In the genomic region with DNA sequence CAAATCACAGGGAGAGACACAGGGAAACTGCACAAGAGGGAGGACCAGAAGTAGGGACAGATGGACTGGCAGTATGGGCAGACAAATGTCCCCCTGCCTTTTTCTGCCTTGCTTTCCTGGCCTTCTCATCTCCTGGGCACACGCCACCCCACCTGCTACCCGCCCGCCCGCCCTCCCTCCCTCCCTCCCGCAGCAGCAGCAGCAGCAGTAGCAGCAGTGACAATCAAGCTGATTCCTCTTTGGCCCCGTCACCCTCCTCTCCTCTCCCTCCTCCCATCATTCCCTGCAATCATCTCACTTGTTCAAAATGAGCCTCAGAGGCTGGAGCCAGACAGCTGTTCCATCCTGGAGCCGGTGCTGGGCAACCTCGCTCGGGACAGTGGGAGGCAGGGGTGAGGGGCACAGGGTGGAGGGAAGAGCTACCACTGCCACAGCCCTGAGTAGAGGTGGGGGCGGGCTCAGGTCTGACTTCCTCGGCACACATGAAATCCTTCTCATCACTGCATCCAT, we compare ENCODE assay signal across 11 mouse cellular contexts. TPM values are rescaled to one million over a fixed set of nuclear protein-coding genes. Genes with fewer than 3 reads are reported as not detected.
A peak's percentile ranks its signal among the peaks of the same experiment; 100 is the strongest.
DNase-seq lines count a peak whose midpoint lies in the region; ATAC-seq and TF ChIP-seq lines count a peak whose summit lies in the region.
"Had no signal": no experiment of that assay in that cellular context is flagged by ENCODE, and none has a peak within 500 bp of the region (broad histone marks: within the 10 kb centered on the region; RNA-seq: fewer than 3 reads in every experiment).

No protein-coding gene starts in this region.

- H3K27ac ChIP-seq in forebrain, embryonic 13.5 days = peak overlapping the region; percentile 81
- peak overlapping the region; percentile 40 for H3K27ac ChIP-seq in midbrain, embryonic 11.5 days (ENCODE audit: low read depth, low read length)
- H3K27ac ChIP-seq in limb, embryonic 10.5 days = no peak overlapping the region
- H3K27ac ChIP-seq in thymus, adult 2 months (ENCODE audit: control insufficient read depth, insufficient read depth, low read length) = no peak overlapping the region
- H3K27ac ChIP-seq: stomach, embryonic 15.5 days had no signal

- no peak for TF ChIP-seq CTCF in thymus, adult 2 months (IDR thresholded peaks at IDR 0.05; ENCODE audit: borderline replicate concordance, control insufficient read depth, extremely low read depth, insufficient read depth, low read length, poor library complexity)

- 0 out of 2 replicates have a peak, but pooled peaks cover 4% of the 10 kb centered on the region for H3K36me3 ChIP-seq in forebrain, embryonic 13.5 days (ENCODE audit: poor library complexity, severe bottlenecking)
- peaks cover 3% of the 10 kb centered on the region; the same call in 1 of the 2 replicates for H3K36me3 ChIP-seq in midbrain, embryonic 11.5 days (ENCODE audit: control insufficient read depth, insufficient read depth, low read length)
- H3K36me3 ChIP-seq in limb, embryonic 10.5 days = no peaks in the 10 kb centered on the region
- no peaks in the 10 kb centered on the region for H3K36me3 ChIP-seq in thymus, adult 2 months (ENCODE audit: control insufficient read depth, insufficient read depth, low read length)
- H3K36me3 ChIP-seq: stomach, embryonic 15.5 days had no signal

- TF ChIP-seq POLR2A in thymus, adult 2 months (IDR thresholded peaks at IDR 0.05; ENCODE audit: control insufficient read depth, extremely low read depth, insufficient read depth, low read length, poor library complexity) = no peak

- no peak for DNase-seq in frontal cortex, postnatal 36 days (ENCODE audit: low spot score in 2 of 2)
- DNase-seq in Muller cell, postnatal 12 days (ENCODE audit: inconsistent ontology term) = peak; percentile 37
- DNase-seq in midbrain, embryonic 11.5 days (ENCODE audit: low spot score, missing footprints) = peak; percentile 88
- no peak for DNase-seq in limb, embryonic 10.5 days (ENCODE audit: low spot score)
- no peak for DNase-seq in spleen, postnatal 10 days (ENCODE audit: low spot score in 2 of 2)
- DNase-seq in thymus, adult 2 months = no peak
- DNase-seq: B cell, adult 2 months; kidney, adult 18-20 months had no signal

- peak; percentile 47; the same call in 1 of the 2 replicates for ATAC-seq in frontal cortex, adult (ENCODE audit: low TSS enrichment)
- ATAC-seq in forebrain, embryonic 13.5 days = peak; percentile 89
- ATAC-seq in midbrain, embryonic 11.5 days (ENCODE audit: low FRiP score) = peak; percentile 88

- H3K9ac ChIP-seq in forebrain, embryonic 13.5 days = peak overlapping the region; percentile 26; the same call in 1 of the 2 replicates
- no peak overlapping the region for H3K9ac ChIP-seq in midbrain, embryonic 11.5 days (ENCODE audit: low read length)
- H3K9ac ChIP-seq: stomach, embryonic 15.5 days had no signal

- H3K4me1 ChIP-seq in forebrain, embryonic 13.5 days = peaks cover 15% of the 10 kb centered on the region
- H3K4me1 ChIP-seq in midbrain, embryonic 11.5 days (ENCODE audit: control insufficient read depth, insufficient read depth, low read length) = peaks cover 5% of the 10 kb centered on the region; the same call in 1 of the 2 replicates
- no peaks in the 10 kb centered on the region for H3K4me1 ChIP-seq in limb, embryonic 10.5 days
- H3K4me1 ChIP-seq in thymus, adult 2 months (replicated peaks; ENCODE audit: control insufficient read depth, insufficient read depth, low read length) = no peaks in the 10 kb centered on the region
- H3K4me1 ChIP-seq: stomach, embryonic 15.5 days had no signal

- H3K4me2 ChIP-seq in forebrain, embryonic 13.5 days = peak overlapping the region; percentile 33; the same call in 1 of the 2 replicates
- no peak overlapping the region for H3K4me2 ChIP-seq in midbrain, embryonic 11.5 days
- H3K4me2 ChIP-seq: stomach, embryonic 15.5 days had no signal

- no peaks in the 10 kb centered on the region; the same call in 1 of the 2 replicates for H3K9me3 ChIP-seq in forebrain, embryonic 13.5 days (replicated peaks)
- peaks cover 3% of the 10 kb centered on the region; the same call in 1 of the 2 replicates for H3K9me3 ChIP-seq in midbrain, embryonic 11.5 days (ENCODE audit: control insufficient read depth, low read length)
- no peaks in the 10 kb centered on the region for H3K9me3 ChIP-seq in limb, embryonic 10.5 days (replicated peaks)
- H3K9me3 ChIP-seq: stomach, embryonic 15.5 days had no signal

- no peak overlapping the region for H3K4me3 ChIP-seq in forebrain, embryonic 13.5 days
- no peak overlapping the region for H3K4me3 ChIP-seq in midbrain, embryonic 11.5 days (ENCODE audit: low read depth, low read length)
- no peak overlapping the region for H3K4me3 ChIP-seq in limb, embryonic 10.5 days
- H3K4me3 ChIP-seq in thymus, adult 2 months (ENCODE audit: control insufficient read depth, insufficient read depth, low read length) = no peak overlapping the region
- H3K4me3 ChIP-seq: stomach, embryonic 15.5 days had no signal

- no peaks in the 10 kb centered on the region for H3K27me3 ChIP-seq in forebrain, embryonic 13.5 days
- H3K27me3 ChIP-seq in midbrain, embryonic 11.5 days (ENCODE audit: control insufficient read depth, insufficient read depth, low read length) = no peaks in the 10 kb centered on the region
- H3K27me3 ChIP-seq in limb, embryonic 10.5 days (ENCODE audit: low read depth, poor library complexity, severe bottlenecking) = no peaks in the 10 kb centered on the region
- no peaks in the 10 kb centered on the region for H3K27me3 ChIP-seq in thymus, adult 2 months (ENCODE audit: control insufficient read depth, insufficient read depth, low read length)
- H3K27me3 ChIP-seq: stomach, embryonic 15.5 days had no signal

- WGBS in forebrain, embryonic 13.5 days = 20% methylated on average over 11 of the region's 11 CpGs
- 34% methylated on average over 10 of the region's 11 CpGs for WGBS in midbrain, embryonic 11.5 days
- 44% methylated on average over 11 of the region's 11 CpGs for WGBS in limb, embryonic 10.5 days
- 50% methylated on average over 11 of the region's 11 CpGs for WGBS in thymus, adult 2 months

RNA-seq across cellular contexts. Expression of a gene that starts 32.6 kb away (rescaled TPM):
- polyA plus RNA-seq in forebrain, embryonic 13.5 days (2015; fragmentation: Nextera tagmentation; extraction: Ambion mirVana) = 52.6 and 68.1 TPM in 2 replicates
- polyA plus RNA-seq in midbrain, embryonic 11.5 days (2014; fragmentation: Nextera tagmentation; extraction: Ambion mirVana) = 33.6 and 35.3 TPM in 2 replicates
- polyA plus RNA-seq in limb, embryonic 10.5 days (2016; fragmentation: Nextera tagmentation; extraction: Ambion mirVana) = 1.5 and 3.2 TPM in 2 replicates
- 0.51 and 0.93 TPM in 2 replicates for polyA plus RNA-seq in thymus, adult 2 months (2012; rRNA removed)

Comparison
In these comparisons a context has a peak if more than half of its experiments do, and no peak if none do; other contexts are left out.
1. DNase-seq: peak in Muller cell, postnatal 12 days (single experiment) and midbrain, embryonic 11.5 days (single experiment); none in frontal cortex, postnatal 36 days (0 of 2), limb, embryonic 10.5 days (single experiment), spleen, postnatal 10 days (0 of 2) and thymus, adult 2 months (single experiment).
2. H3K27ac ChIP-seq: peak in forebrain, embryonic 13.5 days (single experiment) and midbrain, embryonic 11.5 days (single experiment); none in limb, embryonic 10.5 days (single experiment) and thymus, adult 2 months (single experiment).
3. Peak in every context shown above with its lines, with median percentiles within 50 percentile points of each other: ATAC-seq.